Mouse (Mus musculus) heart, postnatal 0 days (tissue): ENCODE measurements around the gene Aprt. TPM values are rescaled to one million over a fixed set of nuclear protein-coding genes. Genes with fewer than 3 reads are reported as not detected.
A peak's percentile ranks its signal among the peaks of the same experiment; 100 is the strongest.

Experiments
- ATAC-seq: fragments of 200-750 bp; cut with Nextera tagmentation; 2 replicates; pipeline ENCODE4 v1.8.0; 2017; ENCODE audit warnings: low read depth, moderate number of reproducible peaks, moderate library complexity; ENCODE audit not compliant: insufficient read depth
- DNase-seq: peaks from one replicate; pipeline ENCODE4 v3.0.0-alpha.2; 2016; ENCODE audit warnings: low spot score
- H3K27ac ChIP-seq: fragments of 300-500 bp; sonication (generic); 2 replicates; pipeline ENCODE4 v1.5.1; 2014; ENCODE audit warnings: low read depth, mild to moderate bottlenecking
- H3K27me3 ChIP-seq: fragments of 300-500 bp; sonication (generic); 2 replicates; pipeline ENCODE4 v1.6.1; 2014; ENCODE audit warnings: low read length, mixed read lengths; ENCODE audit not compliant: control insufficient read depth, insufficient read depth
- H3K36me3 ChIP-seq: fragments of 300-500 bp; sonication (generic); replicated peaks from 2 replicates; pipeline ENCODE4 v1.6.1; 2014; ENCODE audit warnings: low read length, mixed read lengths; ENCODE audit not compliant: control insufficient read depth, insufficient read depth
- H3K4me1 ChIP-seq: fragments of 300-500 bp; sonication (generic); 2 replicates; pipeline ENCODE4 v1.6.1; 2014; ENCODE audit warnings: antibody characterized with exemption; ENCODE audit not compliant: control insufficient read depth, insufficient read depth
- H3K4me2 ChIP-seq: fragments of 300-500 bp; sonication (generic); 2 replicates; pipeline ENCODE4 v1.6.1; 2014; ENCODE audit warnings: low read depth, mild to moderate bottlenecking, low read length, moderate library complexity
- H3K4me3 ChIP-seq: fragments of 300-500 bp; sonication (generic); 2 replicates; pipeline ENCODE4 v1.5.1; 2014; ENCODE audit warnings: low read depth, low read length
- H3K9ac ChIP-seq: fragments of 300-500 bp; sonication (generic); replicated peaks from 2 replicates; pipeline ENCODE4 v1.6.1; 2014; ENCODE audit warnings: low read depth, low read length, mixed read lengths
- H3K9me3 ChIP-seq: fragments of 300-500 bp; sonication (generic); replicated peaks from 2 replicates; pipeline ENCODE4 v1.6.1; 2016; ENCODE audit warnings: low read length; ENCODE audit not compliant: control insufficient read depth
- CTCF ChIP-seq: IDR thresholded peaks from 2 replicates; pipeline ENCODE4 v1.5.1; 2016; ENCODE audit warnings: antibody characterized with exemption, control low read depth, low read depth
- EP300 ChIP-seq: IDR thresholded peaks from 2 replicates; pipeline ENCODE4 v1.6.1; 2016; ENCODE audit warnings: antibody characterized with exemption, low read depth
- WGBS: fragments of 180-500 bp; shearing (Covaris S2); extraction: QIAGEN DNeasy Blood & Tissue Kit; methylation state at CpG from one replicate; pipeline ENCODE4 v1.1.7; 2014; 5-methylcytosine and 5-hydroxymethylcytosine counted together
- polyA plus RNA-seq: library from polyadenylated mRNA; unstranded; fragments of >200 nt; fragmentation: Nextera tagmentation; extraction: Ambion mirVana; gene quantifications from 2 replicates; pipeline ENCODE4 v1.2.1, GENCODE M21; 2015
- total RNA-seq: library from RNA; depleted of rRNA; stranded (reverse); fragments of >200 nt; gene quantifications from 2 replicates; pipeline ENCODE4 v1.2.3, GENCODE M21; 2014; ENCODE audit warnings: low replicate concordance

Aprt gene
- total and polyA plus RNA-seq, 2 experiments from 2014 or later = 112 to 119 TPM

DNA sequence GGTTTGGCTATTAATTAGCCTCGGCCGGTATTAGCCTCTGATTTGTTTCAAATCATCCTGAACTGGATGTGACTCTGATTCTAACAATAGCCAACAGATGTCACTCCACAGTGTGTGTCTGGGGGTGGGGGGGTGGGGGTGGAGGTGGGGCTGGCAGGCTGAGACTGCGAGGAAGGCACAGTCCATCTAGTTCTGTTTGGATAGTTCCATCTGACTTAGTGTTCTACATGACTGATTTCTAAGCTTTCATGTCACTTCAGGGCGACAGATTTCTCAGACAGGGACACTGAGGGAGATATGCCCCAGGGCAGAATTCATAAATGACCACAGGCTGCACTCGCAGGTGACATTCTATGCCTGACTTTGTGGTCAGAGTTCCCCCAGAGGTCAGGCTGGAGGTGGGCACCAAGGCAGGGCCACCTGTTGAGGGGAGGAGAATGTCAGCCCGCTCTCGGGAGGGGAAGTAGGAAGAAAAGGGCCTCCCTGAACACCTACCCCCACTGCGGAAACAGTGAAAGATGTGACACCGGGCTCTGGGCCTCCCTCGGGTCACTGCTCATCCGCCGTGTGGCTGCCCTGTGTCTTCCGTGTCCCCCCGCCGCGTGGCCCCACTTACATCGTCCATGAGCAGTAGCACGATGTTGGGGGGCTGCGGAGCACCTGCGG, 34.0 kb upstream of the Aprt start:
- Histone ChIP-seq H3K4me2 (peak overlapping the region; percentile 93), H3K4me1 (peaks cover 12% of the 10 kb centered on the region), H3K27ac (peak overlapping the region; percentile 81), H3K4me3 (peak overlapping the region; percentile 70), H3K36me3 (0 out of 2 replicates have a peak, but pooled peaks cover 9% of the 10 kb centered on the region), H3K27me3 (no peaks in the 10 kb centered on the region), H3K9ac (peak overlapping the region; percentile 69), H3K9me3 (no peaks in the 10 kb centered on the region)
- DNase-seq = peak; percentile 10
- TF ChIP-seq EP300 (no peak), CTCF (no peak)
- peak; percentile 21 for ATAC-seq
- 2% methylated on average over 20 of the region's 20 CpGs for WGBS

DNA sequence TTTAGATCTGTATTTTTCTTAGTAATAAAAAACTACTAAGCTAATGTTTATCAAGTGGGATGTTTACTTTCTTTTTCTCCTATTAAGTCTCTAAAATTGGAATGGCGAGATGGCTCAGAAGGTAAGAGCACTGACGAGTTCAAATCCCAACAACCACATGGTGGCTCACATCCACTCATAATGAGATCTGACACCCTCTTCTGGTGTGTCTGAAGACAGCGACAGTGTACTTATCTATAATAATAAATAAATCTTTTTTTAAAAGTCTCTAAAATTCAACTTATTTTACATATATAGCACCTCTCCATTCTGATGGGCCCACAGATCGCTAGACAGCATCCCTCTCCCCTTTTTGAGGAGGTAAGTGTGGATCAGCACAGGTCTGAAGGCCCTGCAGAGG, 33.5 kb upstream of the Aprt start:
- no peaks in the 10 kb centered on the region for H3K9me3 ChIP-seq
- H3K36me3 ChIP-seq = 0 out of 2 replicates have a peak, but pooled peaks cover 5% of the 10 kb centered on the region
- H3K4me3 ChIP-seq = no peak overlapping the region
- no peak overlapping the region for H3K27ac ChIP-seq
- H3K4me1 ChIP-seq = peaks cover 16% of the 10 kb centered on the region
- H3K9ac ChIP-seq = peak overlapping the region; percentile 69; the same call in 1 of the 2 replicates
- no peaks in the 10 kb centered on the region for H3K27me3 ChIP-seq
- ATAC-seq (no peak), DNase-seq (no peak)
- WGBS = 62% methylated on average over 4 of the region's 4 CpGs
- H3K4me2 ChIP-seq = peak overlapping the region; percentile 93; the same call in 1 of the 2 replicates
- TF ChIP-seq EP300 (no peak), CTCF (no peak)

DNA sequence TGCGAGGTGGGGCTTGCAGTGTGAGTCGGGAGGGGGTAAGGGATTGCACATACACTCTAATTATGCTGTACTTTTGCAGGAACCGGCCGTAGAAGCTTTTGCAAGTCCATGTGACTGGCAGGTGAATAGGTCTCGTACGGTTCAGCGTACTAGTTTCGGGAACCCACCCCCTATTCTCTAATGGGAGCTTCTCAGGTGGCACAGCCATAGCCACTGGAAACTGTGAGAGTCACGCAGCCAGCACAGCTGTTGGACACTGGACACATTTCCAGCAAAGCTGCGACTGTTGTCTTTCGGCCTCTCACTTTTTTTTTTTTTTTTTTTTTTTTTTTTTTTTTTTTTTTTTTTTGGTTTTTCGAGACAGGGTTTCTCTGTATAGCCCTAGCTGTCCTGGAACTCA, 30.1 kb upstream of the Aprt start:
- no peak overlapping the region for H3K9ac ChIP-seq
- H3K9me3 ChIP-seq = no peaks in the 10 kb centered on the region
- H3K27me3 ChIP-seq = no peaks in the 10 kb centered on the region
- 86% methylated on average over 11 of the region's 12 CpGs for WGBS
- peaks cover 14% of the 10 kb centered on the region; the same call in 1 of the 2 replicates for H3K4me1 ChIP-seq
- no peak overlapping the region for H3K4me2 ChIP-seq
- no peaks in the 10 kb centered on the region for H3K36me3 ChIP-seq
- ATAC-seq (no peak), DNase-seq (no peak)
- H3K27ac ChIP-seq = no peak overlapping the region
- TF ChIP-seq EP300 = no peak
- no peak for TF ChIP-seq CTCF
- no peak overlapping the region for H3K4me3 ChIP-seq

DNA sequence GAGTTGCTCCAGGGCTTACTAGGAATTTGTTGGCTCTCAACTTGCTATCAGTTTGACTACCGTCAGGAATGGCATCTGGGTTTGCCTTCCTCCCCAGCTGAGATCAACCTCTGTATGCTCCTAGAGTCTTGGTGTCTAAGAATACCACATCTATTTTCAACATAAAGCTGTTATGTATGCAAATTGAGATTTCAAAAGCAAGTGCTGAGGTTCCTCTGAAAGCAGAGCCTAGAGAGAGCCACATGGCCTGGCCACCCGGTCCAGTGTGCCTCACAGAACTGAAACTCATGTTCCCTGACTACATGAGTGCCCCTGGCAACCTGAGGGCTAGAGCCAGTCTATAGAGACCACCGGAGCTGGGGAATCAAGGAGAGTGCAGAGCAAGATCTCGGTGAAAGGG, 28.7 kb upstream of the Aprt start:
- Histone ChIP-seq H3K27ac (no peak overlapping the region; the same call in 1 of the 2 replicates), H3K4me2 (no peak overlapping the region)
- no peak for ATAC-seq

DNA sequence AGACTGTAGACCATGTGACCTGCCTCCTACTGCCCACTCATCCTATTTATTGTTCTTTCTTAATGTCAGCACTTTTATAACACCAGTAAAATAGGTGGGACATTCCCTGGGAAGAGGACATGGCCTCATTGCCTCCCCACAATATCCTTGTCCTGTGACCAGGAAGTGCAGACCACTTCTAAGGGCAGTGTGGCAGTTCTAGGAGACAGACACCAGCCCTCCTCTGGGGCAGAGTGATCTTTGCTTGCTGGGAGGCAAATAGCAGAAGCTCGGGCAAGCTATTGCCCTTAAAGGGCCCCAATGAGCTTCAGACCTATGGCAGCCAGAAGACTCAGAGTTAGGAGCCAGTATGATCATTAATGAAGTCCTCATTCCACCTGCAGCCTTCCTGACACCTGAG, 27.9 kb upstream of the Aprt start:
- 65% methylated on average over 1 of the region's 1 CpGs for WGBS
- Histone ChIP-seq H3K9ac (no peak overlapping the region), H3K4me1 (peaks cover 8% of the 10 kb centered on the region; the same call in 1 of the 2 replicates), H3K27ac (no peak overlapping the region), H3K9me3 (no peaks in the 10 kb centered on the region), H3K27me3 (no peaks in the 10 kb centered on the region), H3K4me3 (no peak overlapping the region), H3K36me3 (no peaks in the 10 kb centered on the region), H3K4me2 (no peak overlapping the region)
- no peak for ATAC-seq
- no peak for TF ChIP-seq CTCF
- TF ChIP-seq EP300 = no peak
- no peak for DNase-seq

More for the DNA sequence above, 28.7 kb upstream of the Aprt start:
- DNase-seq = no peak
- H3K36me3 ChIP-seq = no peaks in the 10 kb centered on the region
- 48% methylated on average over 4 of the region's 4 CpGs for WGBS
- no peak overlapping the region for H3K9ac ChIP-seq
- TF ChIP-seq CTCF = no peak
- TF ChIP-seq EP300 = no peak
- H3K4me3 ChIP-seq = no peak overlapping the region
- no peaks in the 10 kb centered on the region for H3K9me3 ChIP-seq
- H3K27me3 ChIP-seq = no peaks in the 10 kb centered on the region
- peaks cover 8% of the 10 kb centered on the region; the same call in 1 of the 2 replicates for H3K4me1 ChIP-seq
